Mouse (Mus musculus): ENCODE data around the gene Efcab5.
"Not testable (repeated sequence)": the region's sequence is repeated elsewhere in the genome, so short reads cannot be mapped to it uniquely, and the experiment has no call there.

Efcab5 gene

GRCm38 (mm10) chr11:77096581-77096980, 92.2 kb downstream of the Efcab5 start:
- DNase-seq (ENCODE audit: low spot score) = no peak

GRCm38 (mm10) chr11:77095206-77095605, 93.6 kb downstream of the Efcab5 start:
- no peak for DNase-seq (ENCODE audit: low spot score)

GRCm38 (mm10) chr11:77094136-77094535, 94.6 kb downstream of the Efcab5 start:
- no peak for DNase-seq (ENCODE audit: low spot score)

GRCm38 (mm10) chr11:77093208-77093607, 95.6 kb downstream of the Efcab5 start:
- DNase-seq (ENCODE audit: low spot score) = peak; percentile 8

GRCm38 (mm10) chr11:77089162-77089561, 99.6 kb downstream of the Efcab5 start:
- DNase-seq (ENCODE audit: low spot score) = no peak

- DNase-seq (ENCODE audit: low spot score) = no peak
These were observed 101.8 kb downstream of the Efcab5 start for GRCm38 (mm10) chr11:77087004-77087403.

GRCm38 (mm10) chr11:77084001-77084682, 104.6 kb downstream of the Efcab5 start:
- DNase-seq (ENCODE audit: low spot score) = no peak

- DNase-seq (ENCODE audit: low spot score) = no peak
These were observed 109.4 kb downstream of the Efcab5 start for GRCm38 (mm10) chr11:77079361-77079760.

- peak; percentile 68 for DNase-seq (ENCODE audit: low spot score)
These were observed 110.3 kb downstream of the Efcab5 start, which contains the start of gene Nsrp1 for GRCm38 (mm10) chr11:77078273-77079134. Gene Nsrp1, minus strand, starts transcription at chr11:77078435.

GRCm38 (mm10) chr11:77077792-77078191, 111.0 kb downstream of the Efcab5 start:
- DNase-seq (ENCODE audit: low spot score) = no peak

GRCm38 (mm10) chr11:77077331-77077730, 111.4 kb downstream of the Efcab5 start:
- not testable (repeated sequence) for DNase-seq (ENCODE audit: low spot score)

- no peak for DNase-seq (ENCODE audit: low spot score)
These were observed 118.0 kb downstream of the Efcab5 start for GRCm38 (mm10) chr11:77070721-77071120.

- DNase-seq (ENCODE audit: low spot score) = no peak
These were observed 119.9 kb downstream of the Efcab5 start for GRCm38 (mm10) chr11:77068825-77069224.

GRCm38 (mm10) chr11:77063406-77063805, 125.4 kb downstream of the Efcab5 start:
- no peak for DNase-seq (ENCODE audit: low spot score)

GRCm38 (mm10) chr11:77061951-77062350, 126.8 kb downstream of the Efcab5 start:
- DNase-seq (ENCODE audit: low spot score) = no peak

GRCm38 (mm10) chr11:77042816-77043215, 146.0 kb downstream of the Efcab5 start:
- DNase-seq (ENCODE audit: low spot score) = no peak

GRCm38 (mm10) chr11:77041891-77042290, 146.9 kb downstream of the Efcab5 start:
- no peak for DNase-seq (ENCODE audit: low spot score)
